Comparison of ENCODE assay signal across 11 mouse cellular contexts in genomic region chr1:180901107-180901506, GRCm38 (mm10). TPM values are rescaled to one million over a fixed set of nuclear protein-coding genes. Genes with fewer than 3 reads are reported as not detected.
A peak's percentile ranks its signal among the peaks of the same experiment; 100 is the strongest.
DNase-seq lines count a peak whose midpoint lies in the region; ATAC-seq lines count a peak whose summit lies in the region.
"Had no signal": no experiment of that assay in that cellular context is flagged by ENCODE, and none has a peak within 500 bp of the region (broad histone marks: within the 10 kb centered on the region; RNA-seq: fewer than 3 reads in every experiment).

No protein-coding gene starts in this region.

- no peak for ATAC-seq in CD4-positive, CD25-positive, alpha-beta regulatory T cell, adult 4 months

- peak; percentile 81 for DNase-seq in CD4-positive, CD25-positive, alpha-beta regulatory T cell, adult 2 months (ENCODE audit: low read depth, low spot score)
- peak; percentile 39 to 59 for DNase-seq in kidney, postnatal 36 days
- no peak for DNase-seq in kidney, adult 11 months
- DNase-seq in c-Kit-positive CD71-positive TER-119-negative erythroid progenitor cells, embryonic 14.5 days (ENCODE audit: low read depth) = peak; percentile 58
- peak; percentile 61 for DNase-seq in lung, postnatal 10 days
- no peak for DNase-seq in ovary, postnatal 10 days (ENCODE audit: low spot score)
- DNase-seq in gastrocnemius, postnatal 36 days = no peak

- intact Hi-C loops in gastrocnemius, postnatal 36 days (cut with DNase I) = loop anchor here (1.0 kb wide), 1 partner anchor 73 kb away; no protein-coding TSS in a partner anchor

RNA-seq across cellular contexts. Expression of gene Pycr2, which starts 3.0 kb away (rescaled TPM):
- 10 to 100 TPM; 40.9 to 59.2 TPM for polyA plus RNA-seq in CD4-positive, CD25-positive, alpha-beta regulatory T cell, adult 4 months (2017; shearing (Covaris generic))
- total RNA-seq in gastrocnemius, postnatal 36 days (2021) = 10 to 100 TPM; 10.9 to 12.7 TPM

RNA-seq across cellular contexts. Expression of gene Lefty2, which starts 8.2 kb away (rescaled TPM):
- polyA plus RNA-seq in CD4-positive, CD25-positive, alpha-beta regulatory T cell, adult 4 months (2017; shearing (Covaris generic)) = not detected
- not detected for total RNA-seq in gastrocnemius, postnatal 36 days (2021)
- polyA plus RNA-seq: C2C12; heart, embryonic 14.5 days; macrophage had no signal

RNA-seq across cellular contexts. Expression of gene Lefty1, which starts 33.7 kb away (rescaled TPM):
- polyA plus RNA-seq in CD4-positive, CD25-positive, alpha-beta regulatory T cell, adult 4 months (2017; shearing (Covaris generic)) = not detected
- total RNA-seq in gastrocnemius, postnatal 36 days (2021) = under 1 TPM in 1 of 2 experiments, not detected in 1; 0.25 TPM

RNA-seq across cellular contexts. Expression of gene Tmem63a, which starts 41.0 kb away (rescaled TPM):
- polyA plus RNA-seq in CD4-positive, CD25-positive, alpha-beta regulatory T cell, adult 4 months (2017; shearing (Covaris generic)) = 10 to 100 TPM; 17.2 to 34.7 TPM
- 10 to 100 TPM; 12.4 to 13.3 TPM for total RNA-seq in gastrocnemius, postnatal 36 days (2021)

RNA-seq across cellular contexts. Expression of gene Sde2, which starts 50.2 kb away (rescaled TPM):
- polyA plus RNA-seq in CD4-positive, CD25-positive, alpha-beta regulatory T cell, adult 4 months (2017; shearing (Covaris generic)) = 10 to 100 TPM; 44.4 to 50.2 TPM
- 1 to 10 TPM; 5.2 to 6.9 TPM for total RNA-seq in gastrocnemius, postnatal 36 days (2021)

Comparison
In these comparisons a context has a peak if more than half of its experiments do, and no peak if none do; other contexts are left out.
1. DNase-seq: peak in CD4-positive, CD25-positive, alpha-beta regulatory T cell, adult 2 months (single experiment), kidney, postnatal 36 days (2 of 2), c-Kit-positive CD71-positive TER-119-negative erythroid progenitor cells, embryonic 14.5 days (single experiment) and lung, postnatal 10 days (single experiment); none in kidney, adult 11 months (single experiment), ovary, postnatal 10 days (single experiment) and gastrocnemius, postnatal 36 days (0 of 2).